Mouse (Mus musculus) lung, postnatal 0 days (tissue): ENCODE data around the gene Gm3752.
"Not testable (repeated sequence)": the region's sequence is repeated elsewhere in the genome, so short reads cannot be mapped to it uniquely, and the experiment has no call there.

Experiments
- CTCF ChIP-seq: IDR thresholded peaks from 2 replicates; pipeline ENCODE4 v1.5.1; 2016; ENCODE audit warnings: antibody characterized with exemption, mild to moderate bottlenecking
- EP300 ChIP-seq: IDR thresholded peaks from 2 replicates; pipeline ENCODE4 v1.6.1; 2016; ENCODE audit warnings: antibody characterized with exemption, mild to moderate bottlenecking, control low read depth

- not testable (repeated sequence) for TF ChIP-seq CTCF, EP300
Observed at GRCm38 (mm10) chr14:7450817-7451216, 32.7 kb downstream of the Gm3752 start, which contains the start of gene Gm3755.
